Mouse (Mus musculus) embryonic stem cell, embryonic (primary cell): ENCODE results near the gene Upk3b.

ENCODE experiments used
- CTCF ChIA-PET, 4 experiments: fragments of 300-600 bp in 2 of 4; fragments of 350-600 bp in 2 of 4; sonication (Branson Sonifier 250); formaldehyde crosslinking; loops; one replicate each; lab custom pipeline; 2022; ENCODE audit warnings: inconsistent platforms in 2 of 4; lab: Charles Lee
- POLR2A ChIA-PET, 4 experiments: fragments of 300-600 bp in 2 of 4; fragments of 350-600 bp in 2 of 4; sonication (Branson Sonifier 250); formaldehyde crosslinking; loops; one replicate each; lab custom pipeline; 2022; ENCODE audit warnings: antibody characterized with exemption in 4 of 4, inconsistent platforms in 1 of 4; lab: Charles Lee

Upk3b gene

GRCm38 (mm10) chr5:136049926-136050325 lies 11.6 kb downstream of the Upk3b start:
- CTCF ChIA-PET, result no interaction called here
- POLR2A ChIA-PET, result interaction anchor here in 1 of 4 experiments (0.9 to 1.7 kb wide), 2 partner anchors 22 to 149 kb away, joined by 3 to 5 read pairs; no protein-coding TSS in a partner anchor

GRCm38 (mm10) chr5:136051231-136052085 lies 13.2 kb downstream of the Upk3b start:
- CTCF ChIA-PET, result interaction anchor here (0.6 to 2.8 kb wide), 11 partner anchors 10 to 196 kb away, joined by 3 to 12 read pairs (median 4); no protein-coding TSS in a partner anchor
- POLR2A ChIA-PET, result interaction anchor here in 3 of 4 experiments (0.6 to 1.7 kb wide), 15 partner anchors 8 to 97 kb away, joined by 3 to 14 read pairs (median 3); partner anchors contain the start of gene Zp3 (in 1 of the 3)

- ChIA-PET POLR2A (interaction anchor here (0.6 to 1.7 kb wide), 8 partner anchors 7 to 117 kb away, joined by 3 to 14 read pairs (median 4); no protein-coding TSS in a partner anchor), CTCF (interaction anchor here in 3 of 4 experiments (0.6 to 2.8 kb wide), 11 partner anchors 9 to 155 kb away, joined by 3 to 9 read pairs (median 4); no protein-coding TSS in a partner anchor)
These were observed 14.8 kb downstream of the Upk3b start for GRCm38 (mm10) chr5:136052861-136053655.

GRCm38 (mm10) chr5:136054301-136055077 lies 16.2 kb downstream of the Upk3b start, which contains the start of gene Upk3bl:
Upk3bl (plus strand) TSS chr5:136054492.
- ChIA-PET POLR2A (interaction anchor here in 2 of 4 experiments (0.6 to 1.6 kb wide), 5 partner anchors 9 to 196 kb away, joined by 3 to 5 read pairs (median 4); no protein-coding TSS in a partner anchor), CTCF (interaction anchor here in 3 of 4 experiments (0.6 to 2.8 kb wide), 5 partner anchors 7 to 439 kb away, joined by 3 to 9 read pairs (median 4); partner anchors contain the start of gene Upk3b (in 1 of the 3))

GRCm38 (mm10) chr5:136056062-136056461 lies 17.8 kb downstream of the Upk3b start:
- POLR2A ChIA-PET, result no interaction called here
- CTCF ChIA-PET, result interaction anchor here in 1 of 4 experiments (0.6 to 1.0 kb wide), 2 partner anchors 20 to 74 kb away, joined by 3 read pairs; no protein-coding TSS in a partner anchor

GRCm38 (mm10) chr5:136057085-136057484 lies 18.8 kb downstream of the Upk3b start:
- ChIA-PET CTCF (interaction anchor here in 2 of 4 experiments (0.6 to 0.8 kb wide), 3 partner anchors 11 to 177 kb away, joined by 3 to 4 read pairs (median 3); no protein-coding TSS in a partner anchor), POLR2A (interaction anchor here in 1 of 4 experiments (0.8 kb wide), 1 partner anchor 10 kb away, joined by 3 read pairs; no protein-coding TSS in a partner anchor)

- CTCF ChIA-PET, result interaction anchor here (0.5 to 3.3 kb wide), 45 partner anchors 8 to 1747 kb away, joined by 3 to 21 read pairs (median 4); partner anchors contain the start of genes Dtx2 (in 1 of the 4), Orai2 (in 1 of the 4) and Zp3 (in 1 of the 4)
These were observed 23.3 kb downstream of the Upk3b start for GRCm38 (mm10) chr5:136061567-136061966.

GRCm38 (mm10) chr5:136063920-136064319 lies 25.6 kb downstream of the Upk3b start:
- POLR2A ChIA-PET, result interaction anchor here (0.6 to 2.0 kb wide), 20 partner anchors 9 to 144 kb away, joined by 3 to 6 read pairs (median 4); partner anchors contain the start of genes Polr2j (in 1 of the 4) and Rasa4 (in 1 of the 4)
- CTCF ChIA-PET, result interaction anchor here (0.5 to 2.2 kb wide), 24 partner anchors 9 to 189 kb away, joined by 3 to 7 read pairs (median 4); no protein-coding TSS in a partner anchor

More at GRCm38 (mm10) chr5:136061567-136061966, 23.3 kb downstream of the Upk3b start:
- POLR2A ChIA-PET, result interaction anchor here in 3 of 4 experiments (0.6 to 1.9 kb wide), 15 partner anchors 14 to 173 kb away, joined by 3 to 6 read pairs (median 4); partner anchors contain the start of gene Hspb1 (in 1 of the 3)

GRCm38 (mm10) chr5:136066404-136067148 lies 28.3 kb downstream of the Upk3b start:
- CTCF ChIA-PET, result interaction anchor here in 2 of 4 experiments (0.6 to 1.6 kb wide), 5 partner anchors 9 to 189 kb away, joined by 3 to 6 read pairs (median 3); no protein-coding TSS in a partner anchor
- POLR2A ChIA-PET, result interaction anchor here in 3 of 4 experiments (0.5 to 1.4 kb wide), 5 partner anchors 9 to 179 kb away, joined by 3 to 9 read pairs (median 3); partner anchors contain the start of gene Hspb1 (in 1 of the 3)

- ChIA-PET CTCF (interaction anchor here in 3 of 4 experiments (0.6 to 1.3 kb wide), 12 partner anchors 9 to 682 kb away, joined by 3 to 6 read pairs (median 3); no protein-coding TSS in a partner anchor), POLR2A (interaction anchor here in 3 of 4 experiments (0.6 to 1.3 kb wide), 6 partner anchors 11 to 1661 kb away, joined by 3 to 4 read pairs (median 4); partner anchors contain the start of gene Rasa4 (in 1 of the 3))
These were observed 31.1 kb downstream of the Upk3b start for GRCm38 (mm10) chr5:136069411-136069810.

- POLR2A ChIA-PET, result interaction anchor here in 3 of 4 experiments (0.6 to 1.2 kb wide), 11 partner anchors 9 to 186 kb away, joined by 3 to 5 read pairs (median 3); partner anchors contain the start of genes Rasa4 (in 3 of the 3), Dtx2 (in 1 of the 3) and Hspb1 (in 1 of the 3)
- CTCF ChIA-PET, result interaction anchor here in 2 of 4 experiments (0.9 to 1.2 kb wide), 5 partner anchors 9 to 218 kb away, joined by 3 to 4 read pairs (median 3); no protein-coding TSS in a partner anchor
These were observed 34.8 kb downstream of the Upk3b start for GRCm38 (mm10) chr5:136073051-136073450.

GRCm38 (mm10) chr5:136073526-136073925 lies 35.2 kb downstream of the Upk3b start:
- ChIA-PET CTCF (interaction anchor here in 3 of 4 experiments (0.6 to 1.5 kb wide), 7 partner anchors 9 to 218 kb away, joined by 3 to 4 read pairs (median 3); no protein-coding TSS in a partner anchor), POLR2A (interaction anchor here in 3 of 4 experiments (0.6 to 1.2 kb wide), 11 partner anchors 10 to 692 kb away, joined by 3 to 5 read pairs (median 3); partner anchors contain the start of genes Rasa4 (in 3 of the 3), Dtx2 (in 1 of the 3) and Hspb1 (in 1 of the 3))

GRCm38 (mm10) chr5:136075076-136075475 lies 36.8 kb downstream of the Upk3b start:
- POLR2A ChIA-PET, result interaction anchor here in 1 of 4 experiments (0.9 to 1.7 kb wide), 2 partner anchors 11 to 76 kb away, joined by 3 to 6 read pairs; no protein-coding TSS in a partner anchor

GRCm38 (mm10) chr5:136076284-136076683 lies 38.0 kb downstream of the Upk3b start:
- ChIA-PET CTCF (interaction anchor here in 2 of 4 experiments (0.5 to 0.9 kb wide), 4 partner anchors 8 to 124 kb away, joined by 3 read pairs; no protein-coding TSS in a partner anchor), POLR2A (interaction anchor here in 3 of 4 experiments (0.7 to 1.7 kb wide), 7 partner anchors 9 to 173 kb away, joined by 3 to 6 read pairs (median 3); partner anchors contain the start of gene Ywhag (in 1 of the 3))

More at GRCm38 (mm10) chr5:136075076-136075475, 36.8 kb downstream of the Upk3b start:
- CTCF ChIA-PET, result interaction anchor here in 1 of 4 experiments (0.7 kb wide), 1 partner anchor 10 kb away, joined by 3 read pairs; no protein-coding TSS in a partner anchor
